Mouse (Mus musculus) intestine, postnatal 0 days (tissue): Measurements from ENCODE around the gene B3gnt3. TPM values are rescaled to one million over a fixed set of nuclear protein-coding genes. Genes with fewer than 3 reads are reported as not detected.

Experiments used
- ATAC-seq: fragments of 200-750 bp; cut with Nextera tagmentation; 2 replicates; pipeline ENCODE4 v1.8.0; 2017; ENCODE audit warnings: mild to moderate bottlenecking, moderate TSS enrichment, moderate library complexity
- H3K27ac ChIP-seq: fragments of 300-500 bp; sonication (generic); 2 replicates; pipeline ENCODE4 v1.5.1; 2014; ENCODE audit warnings: mild to moderate bottlenecking, low read depth, low read length, moderate library complexity
- H3K27me3 ChIP-seq: fragments of 300-500 bp; sonication (generic); replicated peaks from 2 replicates; pipeline ENCODE4 v1.6.1; 2014; ENCODE audit warnings: low read length, mixed read lengths; ENCODE audit not compliant: control insufficient read depth, insufficient read depth
- H3K36me3 ChIP-seq: fragments of 300-500 bp; sonication (generic); 2 replicates; pipeline ENCODE4 v1.6.1; 2014; ENCODE audit warnings: mild to moderate bottlenecking, moderate library complexity; ENCODE audit not compliant: control insufficient read depth, insufficient read depth
- H3K4me1 ChIP-seq: fragments of 300-500 bp; sonication (generic); replicated peaks from 2 replicates; pipeline ENCODE4 v1.6.1; 2014; ENCODE audit warnings: antibody characterized with exemption, low read length, mixed read lengths; ENCODE audit not compliant: control insufficient read depth, insufficient read depth
- H3K4me2 ChIP-seq: fragments of 300-500 bp; sonication (generic); replicated peaks from 2 replicates; pipeline ENCODE4 v1.6.1; 2014; ENCODE audit warnings: low read depth, mild to moderate bottlenecking, moderate library complexity
- H3K4me3 ChIP-seq: fragments of 300-500 bp; sonication (generic); 2 replicates; pipeline ENCODE4 v1.5.1; 2014; ENCODE audit warnings: low read depth, low read length
- H3K9ac ChIP-seq: fragments of 300-500 bp; sonication (generic); 2 replicates; pipeline ENCODE4 v1.6.1; 2014; ENCODE audit warnings: mild to moderate bottlenecking, low read depth, low read length
- H3K9me3 ChIP-seq: fragments of 300-500 bp; sonication (generic); 2 replicates; pipeline ENCODE4 v1.6.1; 2016; ENCODE audit warnings: mixed run types; ENCODE audit not compliant: control insufficient read depth
- CTCF ChIP-seq: sonication (generic); IDR thresholded peaks from 2 replicates; pipeline ENCODE4 v1.5.1; 2016; ENCODE audit warnings: low read depth, mild to moderate bottlenecking, control low read depth, antibody characterized with exemption, moderate library complexity
- WGBS: fragments of 180-500 bp; shearing (Covaris S2); extraction: QIAGEN DNeasy Blood & Tissue Kit; methylation state at CpG from one replicate; pipeline ENCODE4 v1.1.7; 2014; 5-methylcytosine and 5-hydroxymethylcytosine counted together
- polyA plus RNA-seq: library from polyadenylated mRNA; unstranded; fragments of >200 nt; fragmentation: Nextera tagmentation; extraction: Ambion mirVana; gene quantifications from 2 replicates; pipeline ENCODE4 v1.2.1, GENCODE M21; 2015

The B3gnt3 gene
- polyA plus RNA-seq, 1 experiment from 2014 or later, result 33.5 TPM

DNA sequence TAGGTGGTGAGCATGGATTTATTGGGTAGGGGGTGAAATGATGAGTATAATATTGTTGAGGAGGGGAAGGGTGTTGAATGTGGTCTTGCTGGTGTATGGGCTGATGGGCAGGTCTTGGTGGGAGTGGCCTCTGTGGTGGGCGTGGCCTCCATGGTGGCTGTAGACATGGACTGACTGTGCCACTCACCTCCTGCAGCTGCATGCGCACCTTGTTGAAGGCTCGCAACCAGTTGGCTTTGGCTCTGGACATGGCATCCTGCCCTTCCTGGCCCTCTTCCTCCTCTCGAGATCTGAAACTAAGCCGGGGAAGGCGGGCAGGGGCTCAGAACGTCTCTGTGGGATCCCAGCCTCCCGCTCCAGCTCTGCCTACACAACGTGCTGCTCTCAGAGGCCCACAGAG, 43.8 kb downstream of the B3gnt3 start:
- H3K4me1 ChIP-seq, result no peaks in the 10 kb centered on the region
- H3K4me3 ChIP-seq, result no peak overlapping the region
- ATAC-seq, result no peak
- WGBS, result 32% methylated on average over 9 of the region's 9 CpGs
- H3K36me3 ChIP-seq, result no peaks in the 10 kb centered on the region
- H3K9me3 ChIP-seq, result no peaks in the 10 kb centered on the region
- TF ChIP-seq CTCF, result no peak
- 0 out of 2 replicates have a peak overlapping the region, but pooled peaks have one; percentile 17 for H3K4me2 ChIP-seq
- H3K9ac ChIP-seq, result no peak overlapping the region
- H3K27ac ChIP-seq, result no peak overlapping the region
- H3K27me3 ChIP-seq, result peaks cover 46% of the 10 kb centered on the region

- TF ChIP-seq CTCF, result no peak
- Histone ChIP-seq H3K27ac (no peak overlapping the region), H3K9ac (no peak overlapping the region), H3K4me1 (no peaks in the 10 kb centered on the region), H3K4me3 (peak overlapping the region; percentile 7; the same call in 1 of the 2 replicates), H3K36me3 (no peaks in the 10 kb centered on the region), H3K27me3 (peaks cover 40% of the 10 kb centered on the region), H3K4me2 (peak overlapping the region; percentile 35), H3K9me3 (no peaks in the 10 kb centered on the region)
- WGBS, result 1% methylated on average over 24 of the region's 24 CpGs
- peak; percentile 59 for ATAC-seq
These were observed 47.0 kb downstream of the B3gnt3 start for GRCm38 (mm10) chr8:71654600-71654999.

GRCm38 (mm10) chr8:71645510-71645909, 56.1 kb downstream of the B3gnt3 start:
- H3K27ac ChIP-seq, result no peak overlapping the region
- H3K4me3 ChIP-seq, result no peak overlapping the region
- H3K36me3 ChIP-seq, result no peaks in the 10 kb centered on the region
- no peak overlapping the region for H3K9ac ChIP-seq
- no peaks in the 10 kb centered on the region for H3K27me3 ChIP-seq
- ATAC-seq, result no peak
- no peaks in the 10 kb centered on the region for H3K9me3 ChIP-seq
- TF ChIP-seq CTCF, result no peak
- 83% methylated on average over 9 of the region's 9 CpGs for WGBS
- H3K4me2 ChIP-seq, result no peak overlapping the region
- H3K4me1 ChIP-seq, result no peaks in the 10 kb centered on the region

Other genes with a start within 250 kb of the B3gnt3 start
- gene Abhd8, start 238.1 kb downstream of the B3gnt3 start, polyA plus RNA-seq, result 15.2 and 15.9 TPM in 2 replicates
- 187 and 190 TPM in 2 replicates for gene Mrpl34, start 236.8 kb downstream of the B3gnt3 start, polyA plus RNA-seq
- 82.8 and 91.7 TPM in 2 replicates for gene Dda1, start 232.6 kb downstream of the B3gnt3 start, polyA plus RNA-seq
- 0.54 and 0.74 TPM in 2 replicates for gene Ano8, start 215.8 kb downstream of the B3gnt3 start, polyA plus RNA-seq
- gene Gtpbp3, start 213.7 kb downstream of the B3gnt3 start, polyA plus RNA-seq, result 6.3 and 6.6 TPM in 2 replicates
- gene Plvap, start 190.0 kb downstream of the B3gnt3 start, polyA plus RNA-seq, result 109 and 111 TPM in 2 replicates
- gene Ccdc194, start 176.1 kb downstream of the B3gnt3 start, polyA plus RNA-seq, result 0.08 TPM in 1 of 2 replicates, not detected in the other
- 85.5 and 91.5 TPM in 2 replicates for gene Bst2, start 164.3 kb downstream of the B3gnt3 start, polyA plus RNA-seq
- gene Mvb12a, start 158.9 kb downstream of the B3gnt3 start, polyA plus RNA-seq, result 133 and 143 TPM in 2 replicates
- gene Tmem221, start 142.9 kb downstream of the B3gnt3 start, polyA plus RNA-seq, result 0.66 and 0.90 TPM in 2 replicates
- gene Nxnl1, start 135.2 kb downstream of the B3gnt3 start, polyA plus RNA-seq, result not detected in 2 replicates
- gene Slc27a1, start 132.9 kb downstream of the B3gnt3 start, polyA plus RNA-seq, result 14.5 and 14.9 TPM in 2 replicates
- gene Pgls, start 109.6 kb downstream of the B3gnt3 start, polyA plus RNA-seq, result 152 and 154 TPM in 2 replicates
- gene Fam129c, start 104.1 kb downstream of the B3gnt3 start, polyA plus RNA-seq, result 0.47 and 0.77 TPM in 2 replicates
- gene Colgalt1, start 90.8 kb downstream of the B3gnt3 start, polyA plus RNA-seq, result 43.3 and 44.5 TPM in 2 replicates
- gene Unc13a, start 30.0 kb downstream of the B3gnt3 start, polyA plus RNA-seq, result 0.60 and 0.72 TPM in 2 replicates
- gene Jak3, start 25.5 kb downstream of the B3gnt3 start, polyA plus RNA-seq, result 5.7 and 6.8 TPM in 2 replicates
- 2.5 and 3.0 TPM in 2 replicates for gene Insl3, start 12.6 kb downstream of the B3gnt3 start, polyA plus RNA-seq
- 2.2 and 2.5 TPM in 2 replicates for gene Fcho1, start 23.9 kb upstream of the B3gnt3 start, polyA plus RNA-seq
- 4.0 and 4.8 TPM in 2 replicates for gene Zfp709, start 180.2 kb upstream of the B3gnt3 start, polyA plus RNA-seq
- 1.2 and 1.4 TPM in 2 replicates for gene Zfp882, start 206.8 kb upstream of the B3gnt3 start, polyA plus RNA-seq
- gene Zfp617, start 206.8 kb upstream of the B3gnt3 start, polyA plus RNA-seq, result 9.3 and 12.8 TPM in 2 replicates
- 18.8 and 19.2 TPM in 2 replicates for gene Zfp961, start 249.2 kb upstream of the B3gnt3 start, polyA plus RNA-seq